Mouse (Mus musculus) ES-E14 (cell line): ENCODE measurements around the gene Pex12. TPM values are rescaled to one million over a fixed set of nuclear protein-coding genes. Genes with fewer than 3 reads are reported as not detected.

Experiments
- DNase-seq: peaks from one replicate; pipeline ENCODE4 v3.0.0-alpha.2; 2013; ENCODE audit warnings: low read depth, low spot score
- H3K27ac ChIP-seq: 2 replicates; pipeline ENCODE4 v1.5.1; 2012; ENCODE audit warnings: low read depth, mild to moderate bottlenecking, low read length, moderate library complexity, mixed read lengths; ENCODE audit not compliant: poor library complexity, insufficient read depth, severe bottlenecking
- H3K36me3 ChIP-seq: 2 replicates; pipeline ENCODE4 v1.6.1; 2012; ENCODE audit warnings: mild to moderate bottlenecking, low read length, moderate library complexity, mixed read lengths; ENCODE audit not compliant: control insufficient read depth, poor library complexity, insufficient read depth, severe bottlenecking
- H3K4me1 ChIP-seq, 2 experiments: fragments of 150-350 bp in 1 of 2; sonication (generic) in 1 of 2; 2 replicates each; pipeline ENCODE4 v1.6.1; 2012; ENCODE audit warnings: low read length in 2 of 2, mild to moderate bottlenecking in 1 of 2, mixed read lengths in 1 of 2; ENCODE audit not compliant: control insufficient read depth in 2 of 2, insufficient read depth in 2 of 2, poor library complexity in 1 of 2
- H3K4me3 ChIP-seq, 2 experiments: fragments of 150-350 bp in 1 of 2; sonication (generic) in 1 of 2; 2 replicates each; pipeline ENCODE4 v1.5.1; 2012; ENCODE audit warnings: low read length in 2 of 2, low read depth in 1 of 2, mild to moderate bottlenecking in 1 of 2, mixed read lengths in 1 of 2; ENCODE audit not compliant: insufficient read depth in 1 of 2, poor library complexity in 1 of 2, severe bottlenecking in 1 of 2
- H3K9ac ChIP-seq: 2 replicates; pipeline ENCODE4 v1.6.1; 2012; ENCODE audit warnings: low read depth, mild to moderate bottlenecking, low read length, mixed read lengths; ENCODE audit not compliant: poor library complexity, insufficient read depth, severe bottlenecking
- H3K9me3 ChIP-seq: fragments of 150-350 bp; sonication (generic); 2 replicates; pipeline ENCODE4 v1.6.1; 2012; ENCODE audit warnings: low read depth, mild to moderate bottlenecking, low read length; ENCODE audit not compliant: control insufficient read depth, insufficient read depth
- CHD2 ChIP-seq: IDR thresholded peaks from 2 replicates; pipeline ENCODE4 v1.6.1; 2014; ENCODE audit warnings: mild to moderate bottlenecking, low read depth, low read length, inconsistent platforms
- HCFC1 ChIP-seq: IDR thresholded peaks from 2 replicates; pipeline ENCODE4 v1.6.1; 2012; ENCODE audit warnings: low read length, inconsistent platforms, borderline replicate concordance; ENCODE audit not compliant: insufficient read depth
- MAFK ChIP-seq: IDR thresholded peaks from 2 replicates; pipeline ENCODE4 v1.6.1; 2014; ENCODE audit warnings: mild to moderate bottlenecking, low read depth, low read length, inconsistent platforms; ENCODE audit not compliant: insufficient read depth
- ZC3H11A ChIP-seq: IDR thresholded peaks from 2 replicates; pipeline ENCODE4 v1.6.1; 2012; ENCODE audit warnings: low read depth, mild to moderate bottlenecking, inconsistent platforms, low read length, borderline replicate concordance
- ZNF384 ChIP-seq: IDR thresholded peaks from 2 replicates; pipeline ENCODE4 v1.6.1; 2012; ENCODE audit warnings: low read depth, low read length, inconsistent platforms
- in situ Hi-C, 2 experiments: fragments of 600-800 bp; cut with MboI; formaldehyde crosslinking; loops; one replicate each; pipeline ENCODE4 v1.15.1; 2025; ENCODE audit warnings: low sequenced_read_pairs in 2 of 2, inconsistent platforms in 1 of 2; ENCODE audit not compliant: unreplicated experiment in 2 of 2
- total RNA-seq: library from RNA; depleted of rRNA; stranded (reverse); fragments of 300-350 nt; gene quantifications from 2 replicates; pipeline ENCODE4 v1.2.3, GENCODE M21; 2012

Pex12 gene
- total RNA-seq, 1 experiment: 10.0 TPM

DNA sequence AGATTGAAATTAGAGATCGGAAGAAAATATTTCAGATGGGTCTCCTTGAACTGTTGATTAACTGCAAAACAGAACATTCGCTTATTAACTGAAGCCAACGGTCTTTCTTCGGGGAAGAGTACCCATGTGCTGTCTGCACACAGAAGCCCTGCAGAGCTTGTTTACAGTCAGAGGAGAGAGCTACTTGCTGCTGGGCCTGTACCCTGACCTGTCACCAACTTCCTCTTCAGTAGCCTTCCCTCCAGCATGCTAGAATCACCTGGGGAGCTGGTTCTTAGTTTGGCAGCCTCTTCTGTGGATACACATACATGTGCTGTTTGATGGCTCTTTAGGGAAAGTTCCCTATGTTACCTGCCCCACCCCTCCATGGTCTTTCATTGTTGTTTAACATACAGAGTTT is 16.8 kb downstream of the Pex12 start:
- no peaks in the 10 kb centered on the region for H3K4me1 ChIP-seq
- no peak overlapping the region for H3K4me3 ChIP-seq
- H3K36me3 ChIP-seq: no peaks in the 10 kb centered on the region
- DNase-seq: no peak
- no peak overlapping the region for H3K27ac ChIP-seq
- H3K9ac ChIP-seq: no peak overlapping the region
- in situ Hi-C loops: no loop called here
- H3K9me3 ChIP-seq: no peaks in the 10 kb centered on the region
- TF ChIP-seq ZNF384: no peak
- TF ChIP-seq CHD2: no peak
- TF ChIP-seq MAFK: no peak
- TF ChIP-seq ZC3H11A: no peak
- TF ChIP-seq HCFC1: no peak

DNA sequence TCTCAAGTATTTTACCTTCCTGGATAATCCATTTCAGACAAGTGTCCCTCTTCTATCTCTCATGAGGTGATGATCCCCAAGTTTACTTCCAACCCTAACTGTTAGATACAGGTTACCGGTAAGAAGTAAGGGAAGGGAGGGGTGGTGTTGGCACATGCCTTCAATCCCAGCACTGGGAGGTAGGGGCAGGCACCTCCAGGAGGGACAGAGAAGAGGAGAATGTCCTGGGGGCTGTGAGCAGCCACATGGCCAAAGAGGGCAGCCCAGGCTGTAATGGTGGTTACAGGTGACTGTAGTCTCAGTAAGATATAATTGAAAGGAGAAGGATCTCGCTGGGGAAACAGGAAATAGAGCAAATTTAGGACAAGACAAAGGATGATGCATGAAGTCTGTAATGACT is 20.3 kb downstream of the Pex12 start:
- no peak overlapping the region for H3K27ac ChIP-seq
- TF ChIP-seq ZNF384 (no peak), HCFC1 (no peak), CHD2 (no peak), ZC3H11A (no peak), MAFK (no peak)
- in situ Hi-C loops: no loop called here

DNA sequence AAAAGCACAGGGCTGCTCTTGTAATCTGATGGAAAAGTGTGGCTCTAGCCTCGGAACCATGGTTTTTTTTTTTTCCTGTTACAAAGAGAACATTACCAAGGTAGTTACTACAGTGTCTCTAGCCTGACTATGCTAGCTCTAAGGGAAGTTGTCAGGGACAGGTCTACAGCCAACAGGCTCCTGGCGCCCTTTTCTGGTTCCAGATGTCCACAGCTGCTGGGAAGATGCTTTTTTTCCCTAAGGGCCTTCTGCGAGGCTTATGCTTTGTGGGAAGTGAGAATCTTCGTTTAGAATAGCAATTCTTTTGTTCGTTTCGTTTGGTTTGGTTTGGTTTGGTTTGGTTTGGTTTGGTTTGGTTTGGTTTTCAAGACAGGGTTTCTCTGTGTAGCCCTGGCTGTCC is 22.7 kb downstream of the Pex12 start:
- DNase-seq: no peak
- no peaks in the 10 kb centered on the region for H3K36me3 ChIP-seq
- H3K27ac ChIP-seq: no peak overlapping the region
- H3K4me1 ChIP-seq: no peaks in the 10 kb centered on the region
- no peak for TF ChIP-seq ZC3H11A
- no peak for TF ChIP-seq CHD2
- no peak for TF ChIP-seq HCFC1
- no peak for TF ChIP-seq ZNF384
- TF ChIP-seq MAFK: no peak
- H3K9me3 ChIP-seq: no peaks in the 10 kb centered on the region
- H3K4me3 ChIP-seq: no peak overlapping the region
- H3K9ac ChIP-seq: no peak overlapping the region
- in situ Hi-C loops: no loop called here

More for the DNA sequence above, 20.3 kb downstream of the Pex12 start:
- H3K36me3 ChIP-seq: no peaks in the 10 kb centered on the region
- DNase-seq: no peak
- H3K9me3 ChIP-seq: no peaks in the 10 kb centered on the region
- no peak overlapping the region for H3K9ac ChIP-seq
- H3K4me1 ChIP-seq: no peaks in the 10 kb centered on the region
- no peak overlapping the region for H3K4me3 ChIP-seq

DNA sequence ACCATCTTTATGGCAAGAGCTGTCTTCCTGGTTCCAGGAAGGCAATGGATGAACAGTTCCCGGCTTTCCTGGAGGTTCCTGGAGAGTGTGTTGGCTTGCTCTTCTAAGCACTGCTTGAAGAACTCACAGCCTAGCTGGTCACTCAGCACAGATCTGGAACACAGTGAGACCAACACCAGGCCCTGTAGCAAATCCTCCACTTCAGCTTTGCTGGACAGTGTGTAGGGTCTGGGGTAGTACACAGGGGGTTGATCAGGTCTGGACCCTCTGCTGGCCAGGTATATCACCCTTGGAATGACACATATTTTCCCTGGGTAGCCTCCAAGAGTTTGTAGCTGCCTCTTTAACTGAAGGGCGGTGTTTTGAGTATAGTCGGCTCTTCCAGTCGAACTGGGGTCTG is 23.4 kb downstream of the Pex12 start:
- Histone ChIP-seq H3K9ac (no peak overlapping the region), H3K4me3 (no peak overlapping the region), H3K9me3 (no peaks in the 10 kb centered on the region), H3K27ac (no peak overlapping the region), H3K36me3 (no peaks in the 10 kb centered on the region), H3K4me1 (no peaks in the 10 kb centered on the region)
- no peak for DNase-seq
- in situ Hi-C loops: no loop called here
- TF ChIP-seq MAFK (no peak), CHD2 (no peak), ZC3H11A (no peak)

DNA sequence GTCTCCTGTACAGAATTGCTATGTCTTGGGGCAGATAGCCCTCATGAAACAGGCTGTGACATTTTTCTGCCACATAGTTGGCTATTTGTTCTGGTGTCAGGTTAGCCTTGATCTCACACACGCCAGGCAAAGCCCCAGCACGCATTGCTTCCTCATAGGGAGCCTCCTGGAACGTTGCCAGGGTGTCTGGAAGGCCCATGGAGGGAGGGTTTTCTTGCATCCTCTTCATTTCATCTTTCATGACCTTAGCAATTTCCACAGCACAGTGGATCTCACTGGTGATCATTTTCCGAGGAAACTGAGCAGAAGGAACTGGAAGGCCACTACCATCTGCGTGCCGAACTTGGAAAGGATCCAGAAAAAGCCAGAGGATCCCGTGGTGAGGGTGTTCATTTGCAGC is 26.1 kb downstream of the Pex12 start:
- Histone ChIP-seq H3K9me3 (no peaks in the 10 kb centered on the region), H3K4me1 (no peaks in the 10 kb centered on the region), H3K4me3 (no peak overlapping the region), H3K36me3 (no peaks in the 10 kb centered on the region), H3K27ac (no peak overlapping the region), H3K9ac (no peak overlapping the region)
- DNase-seq: no peak
- in situ Hi-C loops: no loop called here
- no peak for TF ChIP-seq ZNF384
- TF ChIP-seq HCFC1: no peak
- TF ChIP-seq ZC3H11A: no peak
- TF ChIP-seq MAFK: no peak
- no peak for TF ChIP-seq CHD2
